Mouse (Mus musculus): ENCODE data around the gene Tshr.
"Not testable (repeated sequence)": the region's sequence is repeated elsewhere in the genome, so short reads cannot be mapped to it uniquely, and the experiment has no call there.

The Tshr gene

DNA sequence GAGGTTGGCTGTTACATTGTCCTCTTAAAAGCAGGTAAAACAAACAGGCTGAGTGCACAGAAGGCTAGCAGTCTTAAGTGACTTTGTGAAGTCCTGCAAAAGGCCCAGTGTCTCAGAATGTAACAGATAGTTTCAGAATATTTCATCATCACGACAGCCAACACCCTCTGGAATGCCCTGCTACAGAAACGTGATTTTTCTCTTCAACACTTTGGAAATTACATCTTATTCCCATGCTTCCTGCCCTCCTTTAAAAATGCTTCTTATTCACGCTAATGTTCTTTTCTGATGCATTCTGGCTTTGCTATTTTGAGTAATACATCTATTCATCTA is 111.8 kb downstream of the Tshr start:
- no peak for DNase-seq (ENCODE audit: extremely low spot score, low spot score)

DNA sequence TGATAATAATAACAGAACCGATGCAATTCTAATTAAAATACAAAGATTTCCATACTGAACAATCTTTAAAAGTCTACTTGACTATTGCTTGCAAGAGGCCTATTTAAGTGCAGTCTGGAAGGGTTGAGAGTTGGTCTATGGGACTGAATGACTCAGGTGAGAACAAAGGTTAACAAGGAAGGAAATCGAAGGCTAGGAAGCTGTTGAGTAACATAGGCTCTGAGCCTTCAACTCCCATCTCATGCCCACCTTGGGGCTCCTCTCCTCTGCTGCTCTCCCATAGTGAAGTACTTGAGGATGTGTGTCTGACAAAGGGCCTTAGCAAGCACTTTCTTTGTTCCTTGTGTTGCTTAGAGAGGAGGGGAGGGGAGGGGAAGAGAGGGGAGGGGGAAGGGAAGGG is 116.1 kb downstream of the Tshr start:
- no peak for DNase-seq (ENCODE audit: extremely low spot score, low spot score)

DNA sequence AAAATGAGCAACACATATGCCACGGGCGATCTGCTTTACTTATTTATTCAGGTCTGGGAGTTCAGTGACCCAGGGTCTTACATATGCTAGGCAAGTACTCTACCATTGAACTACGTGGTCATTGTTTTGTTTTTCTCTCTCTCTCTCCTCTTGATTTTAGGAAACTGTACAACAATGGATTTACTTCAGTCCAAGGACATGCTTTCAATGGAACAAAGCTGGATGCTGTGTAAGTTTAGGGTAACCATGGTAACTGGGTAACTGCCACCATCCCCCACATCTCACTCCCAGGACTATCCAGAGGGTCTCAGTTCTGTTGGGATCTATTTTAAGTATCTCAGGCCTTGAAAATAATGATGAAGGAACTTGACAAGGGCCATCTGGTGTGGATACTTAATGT is 127.4 kb downstream of the Tshr start:
- DNase-seq (ENCODE audit: extremely low spot score, low spot score): no peak

GRCm38 (mm10) chr12:91513980-91514379 is 129.6 kb downstream of the Tshr start:
- no peak for DNase-seq (ENCODE audit: extremely low spot score, low spot score)

DNA sequence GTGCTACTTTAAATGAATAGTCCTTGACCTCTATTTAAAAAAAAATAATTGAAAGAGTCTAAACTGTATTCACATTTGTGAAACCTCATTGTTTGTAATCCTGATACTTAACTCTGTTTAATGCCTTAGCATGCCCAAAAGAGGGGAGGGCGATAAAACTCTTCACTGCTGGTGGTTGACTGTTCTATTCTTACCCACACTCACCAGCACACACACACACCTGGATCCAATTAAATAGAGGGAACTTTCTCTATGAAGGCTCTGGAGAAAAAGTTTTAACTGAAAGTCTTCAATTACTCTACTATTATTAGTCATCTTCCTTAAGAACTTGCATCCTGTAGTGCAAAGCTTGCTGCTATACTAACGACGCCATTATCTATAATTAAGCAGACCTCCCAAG is 133.4 kb downstream of the Tshr start:
- DNase-seq (ENCODE audit: extremely low spot score, low spot score): no peak

DNA sequence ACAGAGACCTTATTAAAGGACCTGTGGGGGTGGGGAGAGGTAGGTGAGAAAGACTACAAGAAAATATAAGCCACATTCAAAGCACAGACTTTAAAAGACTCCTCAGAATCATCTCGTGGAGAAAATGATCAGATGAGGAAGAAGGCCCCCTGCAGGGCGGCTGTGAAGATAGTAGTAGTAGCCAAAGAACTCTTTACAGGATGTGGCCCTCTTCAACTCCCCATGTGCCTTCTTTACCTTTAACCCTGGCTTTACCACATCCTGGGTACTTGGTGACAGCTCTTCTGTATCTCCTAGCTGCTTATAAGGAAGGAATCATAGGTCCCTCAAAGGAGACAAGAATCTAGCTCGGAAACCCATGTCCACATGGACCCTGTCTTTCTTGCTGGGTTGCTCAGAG is 139.3 kb downstream of the Tshr start:
- DNase-seq (ENCODE audit: extremely low spot score, low spot score): no peak

- DNase-seq (ENCODE audit: extremely low spot score, low spot score): no peak
These were observed 150.2 kb downstream of the Tshr start for GRCm38 (mm10) chr12:91534514-91534913.

GRCm38 (mm10) chr12:91540202-91540601 is 155.8 kb downstream of the Tshr start:
- DNase-seq (ENCODE audit: extremely low spot score, low spot score): no peak

- DNase-seq (ENCODE audit: extremely low spot score, low spot score): no peak
These were observed 165.1 kb downstream of the Tshr start for GRCm38 (mm10) chr12:91549471-91549870.

DNA sequence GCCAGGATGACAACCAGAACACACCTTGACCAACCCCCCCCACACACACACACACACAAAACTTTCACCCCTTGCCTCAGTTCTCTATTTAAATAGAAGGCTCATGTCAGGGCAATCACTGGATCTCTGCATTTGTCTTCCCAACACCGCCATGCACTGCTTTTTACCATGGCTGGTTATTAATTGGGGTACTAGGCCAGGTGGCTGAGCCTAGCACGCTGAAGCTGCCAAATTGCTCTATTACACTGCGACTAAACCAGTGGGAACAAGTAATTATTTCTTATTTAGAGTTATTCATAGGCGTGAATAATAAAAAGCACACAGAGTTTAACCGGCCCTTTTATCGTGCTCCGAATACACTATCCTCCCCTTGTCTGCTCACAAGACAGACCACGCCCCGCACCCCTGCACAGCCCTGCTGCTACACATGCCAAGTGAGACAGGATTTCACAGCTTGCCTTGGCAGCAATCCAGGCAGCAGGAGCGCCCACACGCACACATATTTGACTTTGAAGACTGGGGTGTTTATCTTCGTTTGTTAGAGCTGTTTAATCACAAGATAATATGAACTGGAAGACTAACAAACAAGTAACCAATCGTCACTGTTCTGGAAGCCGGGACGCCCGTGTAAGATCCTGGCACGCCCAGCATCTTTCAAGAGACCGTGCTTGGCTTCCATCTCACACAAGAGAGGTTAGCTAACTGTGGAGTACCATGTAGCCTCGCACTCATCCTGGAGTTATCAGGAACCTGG is 167.6 kb downstream of the Tshr start:
- DNase-seq (ENCODE audit: extremely low spot score, low spot score): no peak

DNA sequence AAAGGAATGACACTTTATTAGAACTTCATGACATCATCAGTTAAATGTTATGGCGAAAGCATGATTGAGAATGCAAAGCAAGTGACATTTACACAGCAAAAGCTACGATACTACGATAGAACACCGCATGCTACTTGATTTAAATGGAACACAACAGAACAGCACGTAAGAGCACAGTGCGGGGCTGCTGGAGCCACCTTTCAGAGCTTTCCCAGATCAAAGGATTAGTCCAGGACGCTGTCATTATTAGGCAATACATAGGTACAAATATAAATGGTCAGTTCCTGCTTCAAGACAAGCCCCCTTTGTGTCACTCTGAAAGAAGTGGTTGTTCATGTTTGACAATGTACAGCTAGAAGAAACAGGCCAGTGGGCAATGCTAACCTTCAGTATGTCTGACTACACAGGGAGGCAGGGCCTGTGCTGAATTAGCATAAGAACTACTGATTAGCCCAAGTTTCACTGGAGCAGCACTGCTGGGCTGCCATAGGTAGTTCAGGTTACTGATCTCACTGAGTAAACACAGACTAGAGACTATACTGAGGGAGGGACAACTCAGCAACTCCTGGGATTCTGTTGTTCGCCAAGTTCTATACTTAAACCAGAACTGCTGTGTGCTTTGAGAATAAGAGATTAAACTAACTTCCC is 173.1 kb downstream of the Tshr start:
- DNase-seq (ENCODE audit: extremely low spot score, low spot score): not testable (repeated sequence)

DNA sequence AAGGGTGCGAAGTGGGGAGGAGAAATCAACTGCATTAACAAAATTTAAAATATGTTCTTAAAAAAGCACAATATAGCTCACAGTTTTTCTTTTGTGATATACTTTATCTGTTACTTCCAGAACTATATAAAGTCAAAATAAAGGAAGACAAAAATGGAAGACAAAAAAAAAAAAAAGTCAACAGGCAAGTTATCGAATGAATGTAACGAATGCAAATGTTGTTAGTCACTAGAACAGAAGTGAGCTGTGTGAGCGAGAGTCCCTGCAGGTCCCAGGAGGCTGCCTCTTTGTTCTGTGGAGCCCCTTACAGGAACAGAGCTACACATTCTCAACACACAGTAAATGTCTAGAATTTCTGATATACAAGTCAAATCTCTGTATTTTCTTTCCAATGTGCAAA is 173.8 kb downstream of the Tshr start:
- not testable (repeated sequence) for DNase-seq (ENCODE audit: extremely low spot score, low spot score)

DNA sequence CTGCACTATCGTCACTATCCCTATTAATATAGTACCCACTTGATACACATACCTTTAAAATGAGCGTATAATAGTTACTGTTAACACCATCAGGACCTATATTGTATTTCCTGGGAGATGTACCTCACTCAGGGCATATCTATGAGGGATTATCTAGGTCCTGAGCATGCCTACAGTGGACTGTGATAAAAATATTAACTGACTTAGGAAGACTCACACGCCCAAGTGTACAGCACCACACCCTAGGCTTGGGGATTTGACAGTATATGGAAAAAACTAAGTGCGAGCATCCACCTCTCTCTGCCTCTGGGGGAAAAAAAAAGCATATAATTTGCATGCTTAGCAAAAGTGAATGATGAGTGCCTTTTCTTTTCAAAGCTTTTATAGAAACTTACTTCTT is 182.8 kb downstream of the Tshr start:
- no peak for DNase-seq (ENCODE audit: extremely low spot score, low spot score)

DNA sequence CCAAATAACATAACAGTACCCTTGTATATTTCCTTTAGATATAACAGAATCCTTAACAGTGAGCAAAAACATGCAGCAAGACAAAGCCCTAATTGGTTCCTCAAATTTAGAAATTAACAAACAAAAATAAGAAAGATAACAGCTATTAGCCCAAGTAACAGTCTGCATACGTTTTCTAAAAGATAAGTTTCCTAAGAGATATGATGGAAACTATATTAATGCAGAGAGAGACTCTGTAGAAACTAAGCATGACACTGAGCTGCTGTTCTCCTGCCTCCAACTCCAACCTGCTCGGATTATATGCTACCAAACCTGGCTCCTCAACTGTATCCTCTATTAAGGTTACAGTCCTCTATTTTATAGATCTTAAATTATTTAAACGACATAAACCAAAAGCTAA is 184.9 kb downstream of the Tshr start:
- DNase-seq (ENCODE audit: extremely low spot score, low spot score): no peak

GRCm38 (mm10) chr12:91571708-91572107 is 187.3 kb downstream of the Tshr start:
- DNase-seq (ENCODE audit: extremely low spot score, low spot score): no peak

DNA sequence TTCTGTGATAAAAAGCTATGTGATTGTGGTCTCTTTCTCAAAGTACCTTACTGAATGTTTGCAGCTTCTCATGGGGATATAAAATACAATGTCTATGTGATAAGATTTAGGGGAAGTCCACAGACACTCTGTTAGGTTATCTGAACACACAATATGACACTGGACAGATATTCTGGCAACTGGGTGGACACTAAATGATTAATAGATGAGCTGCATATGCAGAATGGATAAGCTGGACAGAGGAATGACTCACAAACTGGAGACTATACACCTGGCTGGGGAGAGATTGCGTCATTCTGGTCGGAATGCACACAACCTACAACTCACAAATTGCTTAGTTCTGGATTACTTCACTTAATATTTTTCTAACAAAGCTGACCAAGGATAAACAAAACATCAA is 195.3 kb downstream of the Tshr start:
- DNase-seq (ENCODE audit: extremely low spot score, low spot score): no peak

- no peak for DNase-seq (ENCODE audit: extremely low spot score, low spot score)
These were observed 197.1 kb downstream of the Tshr start for GRCm38 (mm10) chr12:91581204-91582070.

DNA sequence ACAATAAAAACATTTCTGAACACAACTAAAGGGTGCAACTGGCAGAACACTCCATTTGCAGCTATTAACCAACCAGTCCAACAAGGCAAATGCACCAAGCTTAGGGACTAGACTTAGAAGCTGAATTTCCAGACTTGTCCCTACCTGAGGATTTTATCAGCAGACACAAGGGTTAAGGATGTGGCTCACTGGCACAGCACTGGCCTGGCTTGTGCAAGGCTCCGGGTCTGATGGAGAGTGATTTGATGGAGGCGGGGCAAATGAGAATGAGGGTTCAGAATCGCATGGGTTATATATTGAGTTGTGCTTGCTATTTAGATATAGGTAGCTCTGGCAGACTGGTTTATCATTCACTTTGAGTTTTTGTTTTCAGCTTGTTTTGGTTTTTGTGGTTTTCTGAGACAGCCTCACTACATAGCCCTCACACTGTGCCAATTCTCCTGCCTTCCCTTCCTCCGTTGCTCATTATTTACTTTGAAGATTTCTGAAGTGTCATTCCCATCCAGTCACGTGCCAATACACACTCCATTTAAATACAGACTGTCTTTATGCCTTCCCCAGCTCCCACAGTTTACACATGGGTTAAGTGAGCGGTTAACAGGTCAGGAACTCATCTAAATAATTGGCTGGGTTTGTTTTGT is 198.1 kb downstream of the Tshr start:
- no peak for DNase-seq (ENCODE audit: extremely low spot score, low spot score)

DNA sequence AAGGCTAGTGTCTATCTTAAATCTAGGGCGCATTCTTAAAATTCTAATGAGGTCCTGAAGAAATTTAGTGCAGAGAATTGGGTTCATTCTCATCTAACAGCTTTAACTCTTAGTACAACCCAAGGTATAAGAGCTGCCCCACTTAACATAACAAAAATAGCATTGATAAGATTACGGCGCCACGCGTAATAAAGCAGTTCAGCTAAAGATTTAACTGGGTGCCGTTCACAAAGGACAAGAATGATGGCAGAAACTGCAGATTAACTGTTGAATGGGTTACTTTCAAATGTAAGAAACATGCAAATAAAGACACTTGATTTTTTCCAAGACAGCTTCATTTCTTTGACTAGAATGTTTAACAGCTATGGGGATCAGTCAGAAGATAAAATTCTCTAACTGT is 199.0 kb downstream of the Tshr start:
- DNase-seq (ENCODE audit: extremely low spot score, low spot score): no peak

DNA sequence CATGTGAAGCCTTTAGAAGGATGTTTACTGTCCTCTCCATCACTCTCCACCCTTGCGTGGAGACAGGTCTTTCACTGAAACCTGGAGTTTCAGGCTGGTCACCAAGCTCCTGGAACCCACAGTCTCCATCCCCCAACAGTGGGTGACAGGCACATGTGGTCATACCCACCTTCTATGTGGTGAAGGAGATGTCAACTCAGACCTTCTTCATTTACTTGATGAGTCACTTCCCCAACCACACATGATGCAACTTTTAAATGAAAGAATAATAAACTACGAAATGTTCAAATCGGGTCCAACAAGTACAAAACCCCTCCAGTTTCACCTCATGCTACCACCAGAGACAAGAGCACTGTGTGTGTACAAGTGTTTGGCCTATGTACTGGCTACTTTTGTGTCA is 200.8 kb downstream of the Tshr start:
- no peak for DNase-seq (ENCODE audit: extremely low spot score, low spot score)

DNA sequence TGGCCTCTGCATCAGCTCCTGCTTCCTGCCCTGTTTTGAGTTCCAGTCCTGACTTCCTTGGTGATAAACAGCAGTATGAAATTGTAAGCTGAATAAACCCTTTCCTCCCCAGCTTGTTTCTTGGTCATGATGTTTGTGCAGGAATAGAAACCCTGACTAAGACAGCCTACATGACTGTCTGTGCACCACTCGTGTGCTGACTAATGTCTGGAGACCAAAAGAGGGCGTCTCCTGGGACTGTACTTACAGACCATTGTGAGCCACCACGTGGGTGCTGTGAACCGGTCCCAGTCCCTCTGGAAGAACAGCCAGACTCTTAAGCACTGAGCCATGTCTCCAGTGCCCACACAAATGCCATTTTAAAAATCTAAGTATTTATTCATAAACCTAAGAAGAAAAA is 201.5 kb downstream of the Tshr start:
- not testable (repeated sequence) for DNase-seq (ENCODE audit: extremely low spot score, low spot score)

DNA sequence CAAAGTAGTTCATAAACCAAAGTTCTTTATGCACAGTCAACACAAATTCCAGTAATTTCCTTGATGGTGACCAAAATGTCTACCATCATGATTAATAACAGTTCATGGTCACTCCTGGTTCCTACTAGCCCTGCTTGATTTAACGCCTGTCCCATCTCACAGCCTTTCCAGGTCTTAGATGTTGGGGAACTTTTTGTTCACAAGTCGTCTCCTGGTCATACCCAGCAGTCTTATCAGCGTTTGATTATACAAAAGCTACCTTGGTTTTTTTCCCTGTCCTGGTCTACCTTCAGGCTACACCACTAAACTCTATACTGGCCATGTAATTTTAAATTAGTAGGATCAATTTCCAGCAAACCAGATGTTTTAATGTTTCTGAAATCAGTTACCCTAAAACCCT is 202.7 kb downstream of the Tshr start:
- DNase-seq (ENCODE audit: extremely low spot score, low spot score): no peak

Measured in neural tube, embryonic 10.5 days (tissue).